Mouse (Mus musculus): ENCODE measurements around the gene Prpf18.
"Not testable (repeated sequence)": the region's sequence is repeated elsewhere in the genome, so short reads cannot be mapped to it uniquely, and the experiment has no call there.

Prpf18 gene

GRCm38 (mm10) chr2:4651500-4652285 is at the start of gene Prpf18:
TSS of gene Prpf18 (minus strand) at chr2:4652113.
- peak; percentile 83 for DNase-seq

GRCm38 (mm10) chr2:4679886-4680285 is 28.0 kb upstream of the Prpf18 start:
- no peak for DNase-seq

- DNase-seq: no peak
These were observed 19.7 kb upstream of the Prpf18 start for GRCm38 (mm10) chr2:4671636-4672035.

- no peak for DNase-seq
These were observed 17.8 kb upstream of the Prpf18 start for GRCm38 (mm10) chr2:4669701-4670100.

GRCm38 (mm10) chr2:4668626-4669025 is 16.7 kb upstream of the Prpf18 start:
- DNase-seq: no peak

- DNase-seq: no peak
These were observed 8.8 kb upstream of the Prpf18 start for GRCm38 (mm10) chr2:4660677-4661076.

GRCm38 (mm10) chr2:4649646-4650045 is 2.3 kb downstream of the Prpf18 start:
- DNase-seq: no peak

GRCm38 (mm10) chr2:4648094-4648493 is 3.8 kb downstream of the Prpf18 start:
- no peak for DNase-seq

- DNase-seq: no peak
These were observed 6.8 kb downstream of the Prpf18 start for GRCm38 (mm10) chr2:4645066-4645465.

- no peak for DNase-seq
These were observed 13.7 kb downstream of the Prpf18 start for GRCm38 (mm10) chr2:4638189-4638588.

GRCm38 (mm10) chr2:4636656-4637055 is 15.3 kb downstream of the Prpf18 start:
- DNase-seq: no peak

- DNase-seq: no peak
These were observed 16.1 kb downstream of the Prpf18 start for GRCm38 (mm10) chr2:4635804-4636203.

- DNase-seq: no peak
These were observed 21.6 kb downstream of the Prpf18 start for GRCm38 (mm10) chr2:4630197-4630835.

- DNase-seq: no peak
These were observed 22.4 kb downstream of the Prpf18 start for GRCm38 (mm10) chr2:4629470-4629869.

- DNase-seq: no peak
These were observed 23.0 kb downstream of the Prpf18 start for GRCm38 (mm10) chr2:4628920-4629319.

- no peak for DNase-seq
These were observed 25.0 kb downstream of the Prpf18 start for GRCm38 (mm10) chr2:4626911-4627310.

- DNase-seq: no peak
These were observed 30.4 kb downstream of the Prpf18 start for GRCm38 (mm10) chr2:4621471-4621985.

GRCm38 (mm10) chr2:4620640-4621401 is 31.1 kb downstream of the Prpf18 start:
- DNase-seq: no peak

GRCm38 (mm10) chr2:4619893-4620593 is 31.9 kb downstream of the Prpf18 start:
- DNase-seq: no peak

- not testable (repeated sequence) for DNase-seq
These were observed 32.8 kb downstream of the Prpf18 start for GRCm38 (mm10) chr2:4619126-4619525.

GRCm38 (mm10) chr2:4616995-4617394 is 34.9 kb downstream of the Prpf18 start:
- DNase-seq: peak; percentile 67

GRCm38 (mm10) chr2:4615014-4615546 is 36.8 kb downstream of the Prpf18 start:
- no peak for DNase-seq

All from layer of hippocampus, adult 9-11 months (tissue).